Mouse (Mus musculus) limb, embryonic 13.5 days (tissue): Measurements from ENCODE around the gene Dnmt1. TPM values are rescaled to one million over a fixed set of nuclear protein-coding genes. Genes with fewer than 3 reads are reported as not detected.
"Not testable (repeated sequence)": the region's sequence is repeated elsewhere in the genome, so short reads cannot be mapped to it uniquely, and the experiment has no call there.

ENCODE experiments used
- ATAC-seq: fragments of 200-750 bp; cut with Nextera tagmentation; 2 replicates; pipeline ENCODE4 v1.8.0; 2017; ENCODE audit warnings: low read depth, moderate number of reproducible peaks, moderate TSS enrichment; ENCODE audit not compliant: low FRiP score
- H3K27ac ChIP-seq: fragments of 300-500 bp; sonication (generic); 2 replicates; pipeline ENCODE4 v1.5.1; 2015; ENCODE audit warnings: inconsistent platforms, mild to moderate bottlenecking, moderate library complexity
- H3K27me3 ChIP-seq: fragments of 300-500 bp; sonication (generic); 2 replicates; pipeline ENCODE4 v1.6.1; 2015; ENCODE audit warnings: mild to moderate bottlenecking, inconsistent platforms
- H3K36me3 ChIP-seq: fragments of 300-500 bp; sonication (generic); 2 replicates; pipeline ENCODE4 v1.6.1; 2015; ENCODE audit warnings: inconsistent platforms, mild to moderate bottlenecking, moderate library complexity
- H3K4me1 ChIP-seq: fragments of 300-500 bp; sonication (generic); 2 replicates; pipeline ENCODE4 v1.6.1; 2015; ENCODE audit warnings: inconsistent platforms
- H3K4me2 ChIP-seq: fragments of 300-500 bp; sonication (generic); replicated peaks from 2 replicates; pipeline ENCODE4 v1.6.1; 2015; ENCODE audit warnings: inconsistent platforms, mild to moderate bottlenecking, moderate library complexity
- H3K4me3 ChIP-seq: fragments of 300-500 bp; sonication (generic); 2 replicates; pipeline ENCODE4 v1.5.1; 2015; ENCODE audit warnings: moderate library complexity, mild to moderate bottlenecking, inconsistent platforms
- H3K9ac ChIP-seq: fragments of 300-500 bp; sonication (generic); 2 replicates; pipeline ENCODE4 v1.6.1; 2015; ENCODE audit warnings: mild to moderate bottlenecking, inconsistent platforms
- H3K9me3 ChIP-seq: fragments of 300-500 bp; sonication (generic); 2 replicates; pipeline ENCODE4 v1.6.1; 2016; ENCODE audit warnings: inconsistent platforms
- WGBS: fragments of 180-500 bp; shearing (Covaris S2); methylation state at CpG from one replicate; pipeline ENCODE4 v1.1.7; 2015; 5-methylcytosine and 5-hydroxymethylcytosine counted together
- polyA plus RNA-seq: library from polyadenylated mRNA; unstranded; fragments of >200 nt; fragmentation: Nextera tagmentation; extraction: Ambion mirVana; gene quantifications from 2 replicates; pipeline ENCODE4 v1.2.1, GENCODE M21; 2015

The Dnmt1 gene
- 97.6 and 104 TPM in 2 replicates for polyA plus RNA-seq

DNA sequence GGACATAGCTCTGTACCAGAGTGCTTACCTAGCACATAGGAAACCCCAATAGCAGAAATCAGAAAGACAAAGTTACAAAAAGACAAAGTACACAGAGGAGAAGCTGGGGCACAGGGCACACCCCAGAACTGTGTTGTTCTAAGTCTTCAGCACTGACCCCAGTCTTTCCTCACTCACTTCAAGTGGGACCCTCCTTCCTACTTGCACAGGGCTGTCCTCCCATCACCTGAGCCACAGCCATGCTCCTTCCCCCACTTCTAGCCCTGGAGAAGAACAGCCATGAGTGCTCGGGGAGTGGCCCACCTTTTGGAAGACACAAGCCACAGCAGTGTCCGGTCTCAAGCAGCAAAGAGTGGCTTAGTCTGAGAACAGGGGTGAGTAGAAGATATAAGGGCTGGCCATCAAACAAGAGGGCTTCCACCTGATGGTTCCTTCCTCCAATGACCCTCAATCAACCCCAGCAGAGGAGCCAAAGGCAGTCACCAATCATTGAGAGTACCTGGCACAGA, at the start of gene Dnmt1:
TSS of gene Dnmt1 (minus strand) at position 459 of the 509 bp plus-strand sequence.
- 90% methylated on average over 2 of the region's 2 CpGs for WGBS
- no peak within 1 kb of the TSS for H3K4me3 ChIP-seq

DNA sequence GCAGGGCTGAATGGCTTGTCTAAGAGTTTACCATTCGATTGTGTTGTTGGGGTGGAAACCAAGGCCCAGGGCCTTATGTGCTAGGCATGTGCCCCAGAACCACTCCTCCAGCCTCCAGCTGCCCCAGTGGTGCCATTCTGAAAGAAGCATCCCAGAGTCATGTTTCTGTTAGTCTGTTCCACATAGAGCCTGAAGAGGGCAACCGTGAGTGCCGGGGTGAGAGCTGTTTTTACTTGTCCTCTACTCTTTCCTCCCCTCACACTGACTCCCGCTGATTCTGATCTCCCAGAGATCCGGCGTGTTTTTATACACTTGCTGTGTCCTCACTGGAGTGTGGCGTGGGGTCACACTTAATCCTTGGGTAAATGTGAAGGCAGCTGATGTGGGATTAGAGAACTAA, 48.3 kb upstream of the Dnmt1 start:
- Histone ChIP-seq H3K4me1 (peaks cover 6% of the 10 kb centered on the region; the same call in 1 of the 2 replicates), H3K9ac (no peak overlapping the region), H3K27ac (no peak overlapping the region), H3K4me2 (no peak overlapping the region), H3K4me3 (no peak overlapping the region), H3K9me3 (no peaks in the 10 kb centered on the region), H3K27me3 (peaks cover 10% of the 10 kb centered on the region), H3K36me3 (peaks cover 52% of the 10 kb centered on the region)
- ATAC-seq, result no peak
- whole genome bisulfite sequencing, result 82% methylated on average over 7 of the region's 7 CpGs

More for the DNA sequence above, at the start of gene Dnmt1:
- Histone ChIP-seq H3K36me3 (peaks cover 18% of the 10 kb centered on the region), H3K4me2 (no peak within 1 kb of the TSS), H3K27ac (no peak within 1 kb of the TSS; the same call in 1 of the 2 replicates), H3K9ac (no peak within 1 kb of the TSS), H3K27me3 (no peaks in the 10 kb centered on the region), H3K9me3 (no peaks in the 10 kb centered on the region), H3K4me1 (0 out of 2 replicates have a peak, but pooled peaks cover 4% of the 10 kb centered on the region)
- no peak for ATAC-seq

DNA sequence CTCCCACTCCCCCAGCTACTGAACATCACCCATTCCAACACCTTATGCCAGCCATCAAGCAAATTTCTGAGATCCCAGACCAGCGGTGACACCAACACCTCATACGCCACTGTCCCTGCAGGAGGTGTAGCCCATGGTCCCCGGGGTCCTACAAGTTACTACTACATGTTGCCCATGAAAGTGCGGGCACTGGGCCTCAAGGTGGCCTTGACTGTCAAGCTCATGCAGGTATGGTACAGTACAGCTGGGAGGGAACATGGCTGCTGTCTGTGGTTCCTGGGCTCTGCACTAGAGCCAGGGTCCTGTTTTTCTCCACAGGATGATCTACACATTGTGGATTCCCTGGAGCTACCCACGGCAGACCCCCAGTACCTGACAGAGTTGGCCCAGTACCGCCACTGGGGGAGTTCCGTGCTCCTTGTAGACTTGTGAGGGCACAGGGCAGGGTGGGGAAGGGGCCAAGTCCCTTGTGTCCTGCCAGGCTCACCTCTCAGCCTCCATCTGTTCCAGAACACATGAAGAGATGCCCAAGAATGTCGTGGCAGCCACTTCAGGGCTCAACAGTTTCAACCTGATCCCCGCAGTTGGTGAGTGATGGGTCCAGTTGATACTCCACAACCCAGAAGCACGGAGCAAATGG, 47.7 kb upstream of the Dnmt1 start:
- peaks cover 52% of the 10 kb centered on the region for H3K36me3 ChIP-seq
- H3K27me3 ChIP-seq, result peaks cover 4% of the 10 kb centered on the region
- H3K9me3 ChIP-seq, result no peaks in the 10 kb centered on the region
- H3K4me2 ChIP-seq, result no peak overlapping the region
- H3K4me3 ChIP-seq, result no peak overlapping the region
- ATAC-seq, result no peak
- 93% methylated on average over 10 of the region's 10 CpGs for WGBS
- H3K9ac ChIP-seq, result no peak overlapping the region
- H3K27ac ChIP-seq, result no peak overlapping the region
- peaks cover 6% of the 10 kb centered on the region for H3K4me1 ChIP-seq

- Histone ChIP-seq H3K4me1 (peaks cover 9% of the 10 kb centered on the region), H3K9ac (peak within 1 kb of the TSS; percentile 84), H3K27ac (peak within 1 kb of the TSS; percentile 76), H3K4me2 (peak within 1 kb of the TSS; percentile 90), H3K9me3 (no peaks in the 10 kb centered on the region), H3K27me3 (no peaks in the 10 kb centered on the region), H3K4me3 (peak within 1 kb of the TSS; percentile 79), H3K36me3 (peaks cover 35% of the 10 kb centered on the region)
- WGBS, result under 1% methylated on average over 72 of the region's 72 CpGs
- peak; percentile 77 for ATAC-seq
These were observed 43.2 kb upstream of the Dnmt1 start, which contains the start of gene Mrpl4 for GRCm38 (mm10) chr9:21002627-21003551. Gene Mrpl4, plus strand, starts transcription at chr9:21002738.

DNA sequence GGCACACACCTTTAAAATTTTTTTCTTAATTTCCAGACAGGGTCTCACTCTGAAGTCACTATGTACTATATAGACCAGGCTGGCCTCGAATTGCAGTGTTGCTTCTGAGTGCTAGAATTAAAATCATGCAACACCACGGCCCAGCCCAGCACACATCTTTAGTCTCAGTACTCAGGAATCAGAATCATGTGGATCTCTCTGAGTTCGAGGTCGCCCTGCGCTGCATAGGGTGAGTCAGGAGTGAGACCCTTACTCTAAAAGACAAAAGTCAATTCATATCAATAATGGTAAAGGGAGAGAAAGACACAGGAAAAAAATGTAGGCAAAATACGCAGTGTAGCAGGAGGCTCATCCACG, 42.6 kb upstream of the Dnmt1 start:
- Histone ChIP-seq H3K27me3 (no peaks in the 10 kb centered on the region), H3K36me3 (peaks cover 28% of the 10 kb centered on the region), H3K27ac (peak overlapping the region; percentile 76; the same call in 1 of the 2 replicates), H3K4me3 (peak overlapping the region; percentile 79), H3K9ac (peak overlapping the region; percentile 84), H3K4me1 (peaks cover 9% of the 10 kb centered on the region), H3K4me2 (peak overlapping the region; percentile 90), H3K9me3 (no peaks in the 10 kb centered on the region)
- WGBS, result 10% methylated on average over 7 of the region's 7 CpGs
- no peak for ATAC-seq

DNA sequence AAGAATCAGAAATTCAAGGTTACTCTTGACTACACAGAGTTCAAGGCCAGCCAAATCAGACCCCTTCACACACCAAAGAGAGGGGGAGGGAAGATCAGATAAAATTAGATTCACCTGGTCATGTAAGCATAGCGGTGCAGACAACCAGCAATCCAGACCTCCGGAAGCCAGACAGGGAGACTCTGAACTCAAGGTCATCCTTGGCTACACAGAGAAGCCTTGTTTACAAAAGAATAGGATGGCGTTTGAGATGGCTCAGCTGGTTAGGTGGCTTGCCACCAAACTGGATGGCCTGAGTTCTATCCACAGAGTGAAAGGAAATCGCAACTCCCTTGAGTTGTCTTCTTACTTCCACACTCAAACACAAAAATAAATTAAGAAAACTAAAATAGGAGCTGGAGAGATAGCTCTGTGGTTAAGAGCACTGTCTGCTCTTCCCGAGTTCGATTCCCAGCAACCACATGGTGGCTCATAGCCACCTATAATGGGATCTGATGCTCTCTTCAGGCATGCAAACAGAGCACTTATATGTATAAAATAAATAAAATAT, 42.0 kb upstream of the Dnmt1 start:
- no peak for ATAC-seq
- 71% methylated on average over 6 of the region's 6 CpGs for WGBS
- Histone ChIP-seq H3K36me3 (peaks cover 23% of the 10 kb centered on the region), H3K4me2 (peak overlapping the region; percentile 90), H3K27ac (no peak overlapping the region), H3K27me3 (no peaks in the 10 kb centered on the region), H3K9me3 (no peaks in the 10 kb centered on the region), H3K4me3 (no peak overlapping the region), H3K4me1 (peaks cover 9% of the 10 kb centered on the region), H3K9ac (no peak overlapping the region)

GRCm38 (mm10) chr9:21000811-21001210, 41.1 kb upstream of the Dnmt1 start:
- Histone ChIP-seq H3K9ac (no peak overlapping the region), H3K36me3 (peaks cover 15% of the 10 kb centered on the region), H3K4me1 (peaks cover 9% of the 10 kb centered on the region), H3K4me2 (no peak overlapping the region), H3K4me3 (no peak overlapping the region), H3K27me3 (no peaks in the 10 kb centered on the region), H3K27ac (no peak overlapping the region), H3K9me3 (no peaks in the 10 kb centered on the region)
- no peak for ATAC-seq

DNA sequence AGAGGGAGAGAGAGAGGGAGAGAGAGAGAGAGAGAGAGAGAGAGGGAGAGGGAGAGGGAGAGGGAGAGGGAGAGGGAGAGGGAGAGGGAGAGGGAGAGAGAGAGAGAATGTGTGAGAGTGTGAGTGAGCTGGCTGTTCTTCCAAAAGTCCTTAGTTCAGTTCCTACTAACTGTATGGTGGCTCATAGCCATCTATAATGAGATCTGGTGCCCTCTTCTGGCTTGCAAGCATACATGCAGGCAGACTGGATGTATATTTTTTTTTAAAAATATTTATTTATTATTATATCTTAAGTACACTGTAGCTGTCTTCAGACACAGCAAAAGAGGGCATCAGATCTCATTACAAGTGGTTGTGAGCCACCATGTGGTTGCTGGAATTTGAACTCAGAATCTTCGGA, 38.6 kb upstream of the Dnmt1 start:
- H3K4me3 ChIP-seq, H3K9ac ChIP-seq, H3K27ac ChIP-seq, ATAC-seq, H3K27me3 ChIP-seq, H3K4me1 ChIP-seq, H3K36me3 ChIP-seq, H3K4me2 ChIP-seq, H3K9me3 ChIP-seq: not testable (repeated sequence)
- WGBS, result 67% methylated on average over 1 of the region's 1 CpGs

- ATAC-seq, result no peak
- Histone ChIP-seq H3K36me3 (no peaks in the 10 kb centered on the region), H3K4me3 (no peak overlapping the region), H3K27me3 (no peaks in the 10 kb centered on the region), H3K4me1 (peaks cover 12% of the 10 kb centered on the region), H3K4me2 (no peak overlapping the region), H3K9ac (no peak overlapping the region), H3K27ac (no peak overlapping the region), H3K9me3 (no peaks in the 10 kb centered on the region)
- 87% methylated on average over 8 of the region's 8 CpGs for WGBS
These were observed 37.4 kb upstream of the Dnmt1 start for GRCm38 (mm10) chr9:20997065-20997464.

- Histone ChIP-seq H3K27me3 (no peaks in the 10 kb centered on the region), H3K4me1 (peaks cover 24% of the 10 kb centered on the region), H3K9ac (no peak overlapping the region), H3K4me3 (no peak overlapping the region), H3K27ac (no peak overlapping the region), H3K36me3 (no peaks in the 10 kb centered on the region), H3K4me2 (no peak overlapping the region), H3K9me3 (no peaks in the 10 kb centered on the region)
- 77% methylated on average over 3 of the region's 3 CpGs for WGBS
- ATAC-seq, result no peak
These were observed 35.4 kb upstream of the Dnmt1 start for GRCm38 (mm10) chr9:20995069-20995468.

DNA sequence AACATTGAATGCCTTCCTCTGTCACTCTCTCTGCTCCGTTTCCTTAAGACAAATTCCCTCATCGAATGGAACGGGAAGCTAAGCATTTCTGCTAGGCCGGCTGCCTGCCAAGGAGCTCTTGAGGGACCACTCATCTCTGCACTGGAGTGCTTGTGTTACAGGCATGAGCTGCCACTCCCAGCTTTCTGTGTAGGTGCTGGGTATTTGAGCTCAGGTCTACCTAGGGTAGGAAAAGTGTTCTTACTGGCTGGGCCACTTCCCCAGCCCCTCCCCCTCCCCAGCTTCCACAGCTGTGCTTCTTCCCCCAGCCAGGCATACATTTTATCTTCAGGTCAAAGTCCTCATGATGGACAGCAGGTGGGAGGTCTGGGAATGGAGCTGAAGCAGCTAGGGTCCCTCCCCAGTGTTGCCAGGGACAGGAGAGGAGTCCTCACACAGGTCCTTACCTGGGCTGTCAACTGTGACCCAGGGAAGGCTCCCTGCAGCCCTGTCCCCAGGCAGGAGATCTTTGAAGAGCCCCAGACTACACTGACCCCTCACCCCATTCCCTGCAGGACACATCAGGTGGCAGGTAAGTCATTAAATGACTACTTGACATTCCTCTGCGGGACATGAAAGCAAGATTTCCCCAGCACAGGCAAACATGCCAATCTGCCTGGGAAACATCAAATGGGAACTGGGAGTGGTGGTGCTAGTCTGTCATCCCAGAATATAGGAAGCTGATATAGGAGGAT, 33.6 kb upstream of the Dnmt1 start:
- Histone ChIP-seq H3K27me3 (no peaks in the 10 kb centered on the region), H3K4me2 (no peak overlapping the region), H3K36me3 (no peaks in the 10 kb centered on the region), H3K4me3 (no peak overlapping the region), H3K27ac (no peak overlapping the region), H3K4me1 (peaks cover 24% of the 10 kb centered on the region), H3K9me3 (no peaks in the 10 kb centered on the region), H3K9ac (no peak overlapping the region)
- no peak for ATAC-seq
- WGBS, result 32% methylated on average over 5 of the region's 5 CpGs
